Mouse (Mus musculus) hindbrain, postnatal 0 days (tissue): ENCODE results near the gene Gm20715. TPM values are rescaled to one million over a fixed set of nuclear protein-coding genes. Genes with fewer than 3 reads are reported as not detected.
"Not testable (repeated sequence)": the region's sequence is repeated elsewhere in the genome, so short reads cannot be mapped to it uniquely, and the experiment has no call there.

Experiments
- ATAC-seq: fragments of 200-750 bp; cut with Nextera tagmentation; 2 replicates; pipeline ENCODE4 v1.8.0; 2017; ENCODE audit warnings: mild to moderate bottlenecking, moderate TSS enrichment, moderate library complexity
- DNase-seq: peaks from one replicate; pipeline ENCODE4 v3.0.0-alpha.2; 2015; ENCODE audit warnings: low spot score
- H3K27ac ChIP-seq: fragments of 300-500 bp; sonication (generic); 2 replicates; pipeline ENCODE4 v1.5.1; 2014; ENCODE audit warnings: mild to moderate bottlenecking
- H3K27me3 ChIP-seq: fragments of 300-500 bp; sonication (generic); 2 replicates; pipeline ENCODE4 v1.6.1; 2014; ENCODE audit warnings: low read length, mixed read lengths; ENCODE audit not compliant: insufficient read depth
- H3K36me3 ChIP-seq: fragments of 300-500 bp; sonication (generic); 2 replicates; pipeline ENCODE4 v1.6.1; 2014; ENCODE audit warnings: low read length, mixed read lengths; ENCODE audit not compliant: insufficient read depth
- H3K4me1 ChIP-seq: fragments of 300-500 bp; sonication (generic); 2 replicates; pipeline ENCODE4 v1.6.1; 2014; ENCODE audit warnings: antibody characterized with exemption, low read length, mixed read lengths; ENCODE audit not compliant: insufficient read depth
- H3K4me2 ChIP-seq: fragments of 300-500 bp; sonication (generic); 2 replicates; pipeline ENCODE4 v1.6.1; 2014; ENCODE audit warnings: low read depth, mild to moderate bottlenecking, low read length, moderate library complexity, mixed read lengths
- H3K4me3 ChIP-seq: fragments of 300-500 bp; sonication (generic); 2 replicates; pipeline ENCODE4 v1.5.1; 2014; ENCODE audit warnings: low read length
- H3K9ac ChIP-seq: fragments of 300-500 bp; sonication (generic); replicated peaks from 2 replicates; pipeline ENCODE4 v1.6.1; 2014; ENCODE audit warnings: mild to moderate bottlenecking, low read length, moderate library complexity, mixed read lengths
- H3K9me3 ChIP-seq: fragments of 300-500 bp; sonication (generic); 2 replicates; pipeline ENCODE4 v1.6.1; 2016; ENCODE audit warnings: low read length, mixed read lengths
- CTCF ChIP-seq: IDR thresholded peaks from 2 replicates; pipeline ENCODE4 v1.5.1; 2016; ENCODE audit warnings: antibody characterized with exemption, control low read depth, low read depth
- WGBS: fragments of 180-500 bp; shearing (Covaris S2); extraction: QIAGEN DNeasy Blood & Tissue Kit; methylation state at CpG from one replicate; pipeline ENCODE4 v1.1.7; 2014; 5-methylcytosine and 5-hydroxymethylcytosine counted together
- polyA plus RNA-seq: library from polyadenylated mRNA; unstranded; fragments of >200 nt; fragmentation: Nextera tagmentation; extraction: Ambion mirVana; gene quantifications from 2 replicates; pipeline ENCODE4 v1.2.1, GENCODE M21; 2015
- total RNA-seq: library from RNA; depleted of rRNA; stranded (reverse); fragments of >200 nt; gene quantifications from 2 replicates; pipeline ENCODE4 v1.2.3, GENCODE M21; 2014; rRNA removed

Gene Gm20715
- total and polyA plus RNA-seq, 2 experiments from 2014 or later: 0.04 to 0.26 TPM

DNA sequence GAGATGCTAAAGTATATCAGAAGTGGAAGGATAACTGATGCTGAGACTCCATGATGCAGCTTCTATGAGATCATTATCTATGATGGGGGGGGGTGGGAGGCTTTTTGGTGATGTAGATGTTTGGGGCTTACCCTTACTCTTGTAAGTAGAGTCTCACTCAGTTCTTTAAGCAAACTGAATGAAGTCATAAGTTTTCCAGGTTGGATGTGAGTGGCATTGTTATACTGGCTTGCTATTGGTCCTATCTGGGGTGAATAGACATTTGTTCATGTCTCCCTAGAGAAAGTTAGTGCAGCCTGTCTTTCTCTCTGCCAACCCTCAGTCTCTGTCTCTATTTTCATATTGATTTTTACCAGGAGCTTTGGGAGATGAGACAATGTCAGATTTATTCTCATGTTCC lies 45.8 kb downstream of the Gm20715 start, which contains the start of gene Olfr1336:
TSS of gene Olfr1336 (plus strand) at position 301 of the 400 bp plus-strand sequence.
- DNase-seq: no peak
- H3K9ac ChIP-seq: no peak within 1 kb of the TSS
- no peak within 1 kb of the TSS for H3K4me3 ChIP-seq
- H3K27me3 ChIP-seq: no peaks in the 10 kb centered on the region
- H3K4me1 ChIP-seq: no peaks in the 10 kb centered on the region
- H3K9me3 ChIP-seq: no peaks in the 10 kb centered on the region
- no peak for ATAC-seq
- no peak within 1 kb of the TSS for H3K4me2 ChIP-seq
- no peaks in the 10 kb centered on the region for H3K36me3 ChIP-seq
- no peak for TF ChIP-seq CTCF
- H3K27ac ChIP-seq: no peak within 1 kb of the TSS

DNA sequence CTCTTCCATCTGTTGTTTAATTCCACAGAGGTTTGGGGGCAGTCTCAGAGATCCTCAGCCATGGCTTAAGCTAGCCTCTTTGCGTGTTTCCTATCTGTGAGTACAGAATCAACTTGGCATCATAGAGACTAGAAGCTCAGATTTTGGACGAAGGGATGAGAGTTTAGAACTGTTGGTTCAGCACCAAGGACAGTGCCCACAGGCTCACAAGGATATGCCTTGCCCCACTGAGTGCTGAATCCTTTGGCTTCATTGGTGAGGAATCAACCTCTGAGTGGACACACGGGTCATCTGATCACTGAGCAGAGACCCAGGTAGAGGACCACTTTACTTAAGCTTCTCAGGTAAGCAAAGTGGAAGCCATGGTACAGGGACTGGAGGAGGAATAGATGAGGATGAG lies 46.3 kb downstream of the Gm20715 start:
- H3K36me3 ChIP-seq: no peaks in the 10 kb centered on the region
- DNase-seq (no peak), ATAC-seq (no peak)
- no peaks in the 10 kb centered on the region for H3K9me3 ChIP-seq
- H3K27me3 ChIP-seq: no peaks in the 10 kb centered on the region
- H3K4me3 ChIP-seq: no peak overlapping the region
- H3K27ac ChIP-seq: no peak overlapping the region
- WGBS: 40% methylated on average over 3 of the region's 3 CpGs
- TF ChIP-seq CTCF: no peak
- no peak overlapping the region for H3K9ac ChIP-seq
- no peak overlapping the region for H3K4me2 ChIP-seq
- H3K4me1 ChIP-seq: no peaks in the 10 kb centered on the region

DNA sequence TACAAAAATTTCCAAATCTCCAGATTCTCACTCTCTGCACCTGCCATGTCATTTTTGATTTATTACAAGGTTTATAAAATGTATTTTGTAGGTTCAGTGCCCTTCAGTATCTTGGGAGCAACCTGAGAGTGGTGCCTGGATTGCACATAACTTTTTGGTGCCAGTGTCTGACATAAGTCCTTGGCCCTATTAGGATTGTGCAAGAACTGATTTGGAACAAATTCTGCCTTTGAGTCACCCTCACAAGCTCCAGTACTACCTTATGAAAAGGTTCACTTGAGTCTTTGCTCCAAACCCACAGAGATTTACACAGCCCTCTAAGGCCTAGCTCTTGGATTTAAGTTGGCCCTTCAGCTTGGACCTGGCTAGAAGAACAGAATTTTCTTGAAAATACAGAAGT lies 56.9 kb downstream of the Gm20715 start, which contains the start of gene Olfr1346:
TSS of gene Olfr1346 (plus strand) at position 151 of the 400 bp plus-strand sequence.
- H3K27ac ChIP-seq: no peak within 1 kb of the TSS
- H3K36me3 ChIP-seq: no peaks in the 10 kb centered on the region
- ATAC-seq (no peak), DNase-seq (no peak)
- no peak for TF ChIP-seq CTCF
- no peaks in the 10 kb centered on the region for H3K4me1 ChIP-seq
- no peak within 1 kb of the TSS for H3K9ac ChIP-seq
- no peaks in the 10 kb centered on the region for H3K9me3 ChIP-seq
- H3K4me2 ChIP-seq: no peak within 1 kb of the TSS
- H3K4me3 ChIP-seq: no peak within 1 kb of the TSS
- no peaks in the 10 kb centered on the region for H3K27me3 ChIP-seq

DNA sequence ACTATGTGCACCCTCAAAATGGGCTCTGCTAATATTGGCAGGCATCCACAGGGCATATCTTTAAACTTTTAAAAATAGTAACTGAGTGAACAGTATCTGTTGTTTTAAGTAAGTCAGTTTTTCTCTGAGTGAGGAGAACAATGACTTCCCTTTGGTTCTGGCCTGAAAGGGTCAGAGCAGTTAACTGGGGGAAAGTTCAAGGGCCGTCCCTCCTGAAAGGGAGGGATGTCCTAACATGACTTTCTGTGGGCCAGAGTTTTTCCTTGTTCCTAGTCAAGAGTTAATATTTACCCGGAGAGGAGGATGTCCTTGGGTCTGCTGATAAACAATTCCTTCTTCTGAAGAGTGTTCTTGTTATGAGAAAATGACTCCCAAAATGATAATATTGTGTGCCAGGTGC lies 67.6 kb downstream of the Gm20715 start:
- H3K36me3 ChIP-seq, H3K4me1 ChIP-seq, DNase-seq, H3K9me3 ChIP-seq, H3K27me3 ChIP-seq, H3K4me2 ChIP-seq, H3K9ac ChIP-seq, H3K27ac ChIP-seq, H3K4me3 ChIP-seq, ATAC-seq: not testable (repeated sequence)
- WGBS: 65% methylated on average over 2 of the region's 2 CpGs

DNA sequence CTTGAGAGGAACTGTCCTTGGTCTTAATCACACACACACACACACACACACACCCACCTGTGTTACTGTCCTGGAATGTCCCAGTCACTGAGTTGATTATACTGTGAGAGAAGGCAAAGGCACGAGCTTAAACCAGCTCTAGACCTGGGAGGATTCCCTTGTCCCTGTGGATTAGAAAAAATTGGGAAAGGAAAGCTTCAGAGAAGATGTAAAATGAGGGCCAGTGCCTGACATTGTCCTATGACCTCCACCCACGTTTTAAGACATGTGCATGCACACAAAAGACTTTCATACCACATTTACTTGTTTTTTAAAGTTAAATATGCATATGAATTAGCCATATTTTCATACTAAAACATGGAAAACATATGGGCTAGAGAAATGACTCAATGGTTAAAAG lies 76.8 kb downstream of the Gm20715 start, which contains the start of gene Olfr5:
TSS of gene Olfr5 (minus strand) at position 101 of the 400 bp plus-strand sequence.
- Histone ChIP-seq H3K27ac (no peak within 1 kb of the TSS), H3K9ac (no peak within 1 kb of the TSS), H3K27me3 (no peaks in the 10 kb centered on the region), H3K36me3 (no peaks in the 10 kb centered on the region), H3K9me3 (no peaks in the 10 kb centered on the region), H3K4me2 (no peak within 1 kb of the TSS), H3K4me1 (no peaks in the 10 kb centered on the region), H3K4me3 (no peak within 1 kb of the TSS)
- no peak for ATAC-seq
- no peak for TF ChIP-seq CTCF
- no peak for DNase-seq
- 34% methylated on average over 2 of the region's 2 CpGs for WGBS

Other genes with a start within 250 kb of the Gm20715 start
- gene Zfp444, start 238.1 kb upstream of the Gm20715 start, total RNA-seq: 84.3 and 105 TPM in 2 replicates
- 69.2 and 70.5 TPM in 2 replicates for gene Zfp444, start 238.1 kb upstream of the Gm20715 start, polyA plus RNA-seq
- not detected in 2 replicates for gene Galp, start 213.2 kb upstream of the Gm20715 start, total RNA-seq
- not detected in 2 replicates for gene Galp, start 213.2 kb upstream of the Gm20715 start, polyA plus RNA-seq
- not detected in 2 replicates for gene Zscan5b, start 188.0 kb upstream of the Gm20715 start, total RNA-seq
- gene Zscan5b, start 188.0 kb upstream of the Gm20715 start, polyA plus RNA-seq: not detected in 2 replicates
- gene Epp13, start 157.6 kb upstream of the Gm20715 start, total RNA-seq: not detected in 2 replicates
- 0.59 and 0.62 TPM in 2 replicates for gene Epp13, start 157.6 kb upstream of the Gm20715 start, polyA plus RNA-seq
- gene Zfp667, start 123.7 kb upstream of the Gm20715 start, total RNA-seq: 3.2 and 4.2 TPM in 2 replicates
- 12.0 and 15.3 TPM in 2 replicates for gene Zfp667, start 123.7 kb upstream of the Gm20715 start, polyA plus RNA-seq
- 5.8 and 9.5 TPM in 2 replicates for gene Zfp583, start 79.0 kb upstream of the Gm20715 start, total RNA-seq
- gene Zfp583, start 79.0 kb upstream of the Gm20715 start, polyA plus RNA-seq: 15.0 and 17.6 TPM in 2 replicates
- gene Gm3854, start 66.5 kb upstream of the Gm20715 start, total RNA-seq: 2.7 and 3.1 TPM in 2 replicates
- 4.6 and 5.0 TPM in 2 replicates for gene Gm3854, start 66.5 kb upstream of the Gm20715 start, polyA plus RNA-seq
- 1.3 and 2.6 TPM in 2 replicates for gene Zfp78, start 47.0 kb upstream of the Gm20715 start, total RNA-seq
- 1.8 and 2.8 TPM in 2 replicates for gene Zfp78, start 47.0 kb upstream of the Gm20715 start, polyA plus RNA-seq
- 6.2 and 11.2 TPM in 2 replicates for gene Zfp28, start 27.0 kb upstream of the Gm20715 start, total RNA-seq
- 18.1 and 18.2 TPM in 2 replicates for gene Zfp28, start 27.0 kb upstream of the Gm20715 start, polyA plus RNA-seq
- 16.9 and 18.2 TPM in 2 replicates for gene Smim17, start 11.6 kb upstream of the Gm20715 start, total RNA-seq
- 6.2 and 7.7 TPM in 2 replicates for gene Smim17, start 11.6 kb upstream of the Gm20715 start, polyA plus RNA-seq
- 2.4 and 4.8 TPM in 2 replicates for gene Olfr1344, start 28.4 kb downstream of the Gm20715 start, total RNA-seq
- 0.23 and 0.32 TPM in 2 replicates for gene Olfr1344, start 28.4 kb downstream of the Gm20715 start, polyA plus RNA-seq
- not detected in 2 replicates for gene Olfr1336, start 45.9 kb downstream of the Gm20715 start, total RNA-seq
- not detected in 2 replicates for gene Olfr1336, start 45.9 kb downstream of the Gm20715 start, polyA plus RNA-seq
- not detected in 2 replicates for gene Olfr1346, start 56.8 kb downstream of the Gm20715 start, total RNA-seq
- gene Olfr1346, start 56.8 kb downstream of the Gm20715 start, polyA plus RNA-seq: not detected in 2 replicates
- not detected in 2 replicates for gene Olfr5, start 76.7 kb downstream of the Gm20715 start, total RNA-seq
- not detected in 2 replicates for gene Olfr5, start 76.7 kb downstream of the Gm20715 start, polyA plus RNA-seq
- gene Olfr1347, start 89.5 kb downstream of the Gm20715 start, total RNA-seq: not detected in 2 replicates
- not detected in 2 replicates for gene Olfr1347, start 89.5 kb downstream of the Gm20715 start, polyA plus RNA-seq
- not detected in 2 replicates for gene Olfr1348, start 98.5 kb downstream of the Gm20715 start, total RNA-seq
- gene Olfr1348, start 98.5 kb downstream of the Gm20715 start, polyA plus RNA-seq: not detected in 2 replicates
- 0.18 TPM in 1 of 2 replicates, not detected in the other for gene Olfr1349, start 112.7 kb downstream of the Gm20715 start, total RNA-seq
- gene Olfr1349, start 112.7 kb downstream of the Gm20715 start, polyA plus RNA-seq: 0.08 TPM in 1 of 2 replicates, not detected in the other
- gene Olfr1350, start 154.6 kb downstream of the Gm20715 start, total RNA-seq: not detected in 2 replicates
- gene Olfr1350, start 154.6 kb downstream of the Gm20715 start, polyA plus RNA-seq: not detected in 2 replicates